Mouse (Mus musculus) hindbrain, embryonic 16.5 days (tissue): ENCODE results near the gene Klf3. TPM values are rescaled to one million over a fixed set of nuclear protein-coding genes. Genes with fewer than 3 reads are reported as not detected.

Source experiments
- ATAC-seq: fragments of 200-750 bp; cut with Nextera tagmentation; 2 replicates; pipeline ENCODE4 v1.8.0; 2017; ENCODE audit warnings: moderate TSS enrichment, moderate library complexity
- H3K27ac ChIP-seq: fragments of 300-500 bp; sonication (generic); 2 replicates; pipeline ENCODE4 v1.5.1; 2014; ENCODE audit warnings: low read depth, mild to moderate bottlenecking, control low read depth, low read length, moderate library complexity
- H3K27me3 ChIP-seq: fragments of 300-500 bp; sonication (generic); replicated peaks from 2 replicates; pipeline ENCODE4 v1.6.1; 2014; ENCODE audit warnings: low read length; ENCODE audit not compliant: control insufficient read depth, insufficient read depth
- H3K36me3 ChIP-seq: fragments of 300-500 bp; sonication (generic); 2 replicates; pipeline ENCODE4 v1.6.1; 2014; ENCODE audit warnings: mild to moderate bottlenecking, low read length, moderate library complexity, mixed read lengths; ENCODE audit not compliant: control insufficient read depth, insufficient read depth
- H3K4me1 ChIP-seq: fragments of 300-500 bp; sonication (generic); 2 replicates; pipeline ENCODE4 v1.6.1; 2014; ENCODE audit warnings: low read depth, low read length; ENCODE audit not compliant: control insufficient read depth, insufficient read depth
- H3K4me2 ChIP-seq: fragments of 300-500 bp; sonication (generic); 2 replicates; pipeline ENCODE4 v1.6.1; 2014; ENCODE audit warnings: mild to moderate bottlenecking, low read length, control low read depth, moderate library complexity
- H3K4me3 ChIP-seq: fragments of 300-500 bp; sonication (generic); 2 replicates; pipeline ENCODE4 v1.5.1; 2014; ENCODE audit warnings: mild to moderate bottlenecking, low read length, control low read depth, moderate library complexity
- H3K9ac ChIP-seq: fragments of 300-500 bp; sonication (generic); 2 replicates; pipeline ENCODE4 v1.6.1; 2014; ENCODE audit warnings: low read depth, mild to moderate bottlenecking, control low read depth, low read length, moderate library complexity
- H3K9me3 ChIP-seq: fragments of 300-500 bp; sonication (generic); 2 replicates; pipeline ENCODE4 v1.6.1; 2014; ENCODE audit warnings: mild to moderate bottlenecking, low read length, moderate library complexity; ENCODE audit not compliant: control insufficient read depth
- WGBS: fragments of 180-500 bp; shearing (Covaris S2); extraction: QIAGEN DNeasy Blood & Tissue Kit; methylation state at CpG from one replicate; pipeline ENCODE4 v1.1.7; 2014; 5-methylcytosine and 5-hydroxymethylcytosine counted together
- polyA plus RNA-seq: library from polyadenylated mRNA; unstranded; fragments of >200 nt; fragmentation: Nextera tagmentation; extraction: Ambion mirVana; gene quantifications from 2 replicates; pipeline ENCODE4 v1.2.1, GENCODE M21; 2015

The Klf3 gene
- 23.7 and 23.8 TPM in 2 replicates for polyA plus RNA-seq

- H3K4me2 ChIP-seq, result peak within 1 kb of the TSS; percentile 85
These were observed at the start of gene Klf3 for GRCm38 (mm10) chr5:64802795-64803719. Gene Klf3 (plus strand): TSS chr5:64803388.

GRCm38 (mm10) chr5:64762295-64762694 is 40.9 kb upstream of the Klf3 start:
- ATAC-seq, result no peak
- WGBS, result 91% methylated on average over 4 of the region's 4 CpGs
- H3K9me3 ChIP-seq, result no peaks in the 10 kb centered on the region
- H3K9ac ChIP-seq, result no peak overlapping the region
- no peaks in the 10 kb centered on the region for H3K27me3 ChIP-seq
- H3K4me2 ChIP-seq, result no peak overlapping the region
- no peaks in the 10 kb centered on the region for H3K36me3 ChIP-seq
- no peak overlapping the region for H3K27ac ChIP-seq
- no peak overlapping the region for H3K4me3 ChIP-seq
- no peaks in the 10 kb centered on the region for H3K4me1 ChIP-seq

More at GRCm38 (mm10) chr5:64802795-64803719, at the start of gene Klf3:
- ATAC-seq, result peak; percentile 92
- peaks cover 18% of the 10 kb centered on the region for H3K4me1 ChIP-seq
- no peaks in the 10 kb centered on the region; the same call in 1 of the 2 replicates for H3K9me3 ChIP-seq
- under 1% methylated on average over 72 of the region's 116 CpGs for WGBS
- H3K27ac ChIP-seq, result peak within 1 kb of the TSS; percentile 90
- no peaks in the 10 kb centered on the region for H3K27me3 ChIP-seq
- H3K4me3 ChIP-seq, result peak within 1 kb of the TSS; percentile 60
- H3K9ac ChIP-seq, result peak within 1 kb of the TSS; percentile 86
- H3K36me3 ChIP-seq, result no peaks in the 10 kb centered on the region

- Histone ChIP-seq H3K9ac (no peak overlapping the region), H3K27ac (no peak overlapping the region), H3K4me3 (no peak overlapping the region), H3K27me3 (no peaks in the 10 kb centered on the region), H3K4me2 (no peak overlapping the region), H3K36me3 (no peaks in the 10 kb centered on the region), H3K4me1 (no peaks in the 10 kb centered on the region), H3K9me3 (peaks cover 3% of the 10 kb centered on the region)
- ATAC-seq, result no peak
These were observed 38.7 kb upstream of the Klf3 start for GRCm38 (mm10) chr5:64764452-64764851.

- WGBS, result 100% methylated on average over 1 of the region's 1 CpGs
- Histone ChIP-seq H3K27ac (no peak overlapping the region), H3K27me3 (no peaks in the 10 kb centered on the region), H3K4me2 (no peak overlapping the region), H3K4me3 (no peak overlapping the region), H3K4me1 (no peaks in the 10 kb centered on the region), H3K36me3 (no peaks in the 10 kb centered on the region), H3K9ac (no peak overlapping the region), H3K9me3 (peaks cover 3% of the 10 kb centered on the region)
- no peak for ATAC-seq
These were observed 37.4 kb upstream of the Klf3 start for GRCm38 (mm10) chr5:64765765-64766164.

- 94% methylated on average over 2 of the region's 2 CpGs for WGBS
These were observed 36.6 kb upstream of the Klf3 start for GRCm38 (mm10) chr5:64766626-64767025.

GRCm38 (mm10) chr5:64771619-64772018 is 31.6 kb upstream of the Klf3 start:
- no peaks in the 10 kb centered on the region for H3K36me3 ChIP-seq
- WGBS, result 93% methylated on average over 2 of the region's 2 CpGs

More at GRCm38 (mm10) chr5:64766626-64767025, 36.6 kb upstream of the Klf3 start:
- Histone ChIP-seq H3K27me3 (no peaks in the 10 kb centered on the region), H3K9ac (no peak overlapping the region), H3K4me1 (no peaks in the 10 kb centered on the region), H3K36me3 (no peaks in the 10 kb centered on the region), H3K9me3 (peaks cover 3% of the 10 kb centered on the region), H3K27ac (no peak overlapping the region), H3K4me2 (no peak overlapping the region), H3K4me3 (no peak overlapping the region)
- ATAC-seq, result no peak

GRCm38 (mm10) chr5:64778211-64778610 is 25.0 kb upstream of the Klf3 start:
- H3K27me3 ChIP-seq, result no peaks in the 10 kb centered on the region
- H3K36me3 ChIP-seq, result no peaks in the 10 kb centered on the region
- no peak overlapping the region for H3K27ac ChIP-seq
- no peak overlapping the region for H3K4me3 ChIP-seq
- H3K9ac ChIP-seq, result no peak overlapping the region
- 77% methylated on average over 5 of the region's 5 CpGs for WGBS
- H3K4me2 ChIP-seq, result no peak overlapping the region
- H3K4me1 ChIP-seq, result no peaks in the 10 kb centered on the region
- ATAC-seq, result no peak
- no peaks in the 10 kb centered on the region for H3K9me3 ChIP-seq

More at GRCm38 (mm10) chr5:64771619-64772018, 31.6 kb upstream of the Klf3 start:
- Histone ChIP-seq H3K4me2 (no peak overlapping the region), H3K27me3 (no peaks in the 10 kb centered on the region), H3K9ac (no peak overlapping the region), H3K9me3 (peaks cover 3% of the 10 kb centered on the region), H3K4me1 (no peaks in the 10 kb centered on the region), H3K4me3 (no peak overlapping the region), H3K27ac (no peak overlapping the region)
- no peak for ATAC-seq

- Histone ChIP-seq H3K9ac (no peak overlapping the region), H3K9me3 (no peaks in the 10 kb centered on the region), H3K4me3 (no peak overlapping the region), H3K27ac (no peak overlapping the region), H3K4me1 (no peaks in the 10 kb centered on the region), H3K4me2 (no peak overlapping the region), H3K36me3 (no peaks in the 10 kb centered on the region), H3K27me3 (no peaks in the 10 kb centered on the region)
- no peak for ATAC-seq
- 85% methylated on average over 2 of the region's 2 CpGs for WGBS
These were observed 23.9 kb upstream of the Klf3 start for GRCm38 (mm10) chr5:64779285-64779684.

- no peaks in the 10 kb centered on the region for H3K27me3 ChIP-seq
- H3K4me3 ChIP-seq, result no peak overlapping the region
- no peak overlapping the region for H3K4me2 ChIP-seq
- no peak overlapping the region for H3K9ac ChIP-seq
- H3K36me3 ChIP-seq, result no peaks in the 10 kb centered on the region
- no peaks in the 10 kb centered on the region for H3K4me1 ChIP-seq
- H3K9me3 ChIP-seq, result no peaks in the 10 kb centered on the region; the same call in 1 of the 2 replicates
- ATAC-seq, result no peak
- 74% methylated on average over 7 of the region's 7 CpGs for WGBS
- H3K27ac ChIP-seq, result no peak overlapping the region
These were observed 22.4 kb upstream of the Klf3 start for GRCm38 (mm10) chr5:64780778-64781177.
